Mouse (Mus musculus): ENCODE measurements around the gene Mmgt2.

Gene Mmgt2

GRCm38 (mm10) chr11:62621586-62622283, 26.7 kb upstream of the Mmgt2 start:
- DNase-seq, result no peak

- DNase-seq, result no peak
These were observed 25.6 kb upstream of the Mmgt2 start for GRCm38 (mm10) chr11:62622850-62623249.

DNA sequence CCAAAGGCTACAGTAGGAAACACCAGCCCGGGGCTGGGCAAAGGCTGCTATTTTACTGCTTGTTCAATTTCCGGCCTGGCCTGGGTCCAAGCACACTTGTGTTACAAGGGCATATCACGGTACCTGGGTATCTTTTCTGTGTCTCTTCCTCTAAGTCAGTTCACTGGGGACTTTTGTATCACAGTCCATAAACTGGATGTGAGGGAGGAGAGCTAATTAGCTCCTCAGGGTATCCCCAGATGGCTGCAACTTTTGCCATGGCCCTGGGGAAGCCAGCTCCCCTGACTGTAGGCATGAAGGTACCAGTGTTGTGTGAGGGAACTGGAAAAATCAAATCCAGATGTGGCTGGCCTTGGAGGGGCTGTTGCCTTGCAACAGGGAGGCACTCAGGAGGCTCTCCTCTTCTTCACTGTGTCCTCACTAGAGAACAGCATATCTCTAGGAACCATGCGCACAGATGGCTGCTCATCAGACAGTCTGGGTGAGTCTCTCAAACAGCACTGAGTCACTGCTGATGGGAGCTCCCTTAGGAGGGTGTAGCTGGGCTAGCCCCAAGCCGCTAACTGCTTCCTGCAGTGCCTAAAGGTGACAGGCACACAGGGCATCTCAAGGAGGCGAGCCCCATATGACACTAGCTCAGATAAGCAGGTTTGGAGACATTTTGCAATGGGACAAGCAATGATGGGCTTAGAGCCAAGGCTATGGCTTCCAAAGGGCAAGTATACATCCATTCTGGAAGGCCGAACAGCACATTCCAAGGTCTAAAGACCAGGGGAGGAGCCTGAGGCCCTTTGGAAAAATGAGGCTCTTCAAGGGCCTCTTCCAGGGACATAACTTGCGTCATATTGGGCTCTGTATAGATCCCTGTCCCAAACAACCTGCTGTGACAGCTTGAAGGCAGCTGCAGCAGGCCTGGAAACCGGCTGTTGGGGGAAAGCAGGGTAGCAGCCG, 23.8 kb upstream of the Mmgt2 start:
- DNase-seq, result no peak

GRCm38 (mm10) chr11:62629352-62630224, 18.9 kb upstream of the Mmgt2 start:
- no peak for DNase-seq

GRCm38 (mm10) chr11:62630225-62630821, 18.1 kb upstream of the Mmgt2 start:
- no peak for DNase-seq

DNA sequence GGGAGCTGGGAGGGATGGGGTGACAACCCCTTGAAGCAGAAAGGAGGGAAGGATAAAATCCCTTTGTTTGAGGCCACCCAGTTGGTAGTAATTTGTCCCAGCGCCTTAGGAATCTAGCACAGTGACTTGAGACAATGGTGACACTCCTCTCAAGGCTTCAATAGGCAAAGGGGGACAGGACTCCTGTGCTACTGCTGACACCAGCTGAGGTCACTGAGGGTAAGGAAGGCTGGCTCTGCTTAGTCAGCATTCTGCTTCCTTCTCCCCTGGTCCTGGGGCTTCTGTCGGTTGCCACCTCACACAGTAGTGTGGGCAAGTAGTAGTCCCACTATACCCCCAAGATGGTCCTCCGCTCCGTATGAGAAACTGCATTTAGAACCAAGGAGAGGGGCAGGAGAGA, 17.3 kb upstream of the Mmgt2 start:
- no peak for DNase-seq

DNA sequence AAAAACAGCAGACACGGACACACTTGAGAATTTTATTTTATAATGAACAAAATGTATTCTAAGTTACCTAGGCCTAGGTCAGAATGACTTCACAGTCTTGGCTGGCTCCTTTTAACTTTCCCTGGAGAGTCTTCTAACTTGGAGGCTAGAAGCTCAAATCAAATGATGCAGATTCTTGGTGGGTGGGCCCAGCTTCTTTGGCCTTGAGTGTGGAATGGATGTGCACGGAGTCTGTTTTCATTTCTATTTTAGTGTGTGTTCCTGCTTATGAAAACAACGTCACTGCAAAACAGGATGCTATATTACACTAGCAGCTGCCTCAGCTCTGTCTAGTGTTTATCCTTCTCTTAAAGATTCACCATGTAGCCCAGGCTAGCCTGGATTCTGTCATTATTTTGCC, 13.1 kb upstream of the Mmgt2 start:
- no peak for DNase-seq

DNA sequence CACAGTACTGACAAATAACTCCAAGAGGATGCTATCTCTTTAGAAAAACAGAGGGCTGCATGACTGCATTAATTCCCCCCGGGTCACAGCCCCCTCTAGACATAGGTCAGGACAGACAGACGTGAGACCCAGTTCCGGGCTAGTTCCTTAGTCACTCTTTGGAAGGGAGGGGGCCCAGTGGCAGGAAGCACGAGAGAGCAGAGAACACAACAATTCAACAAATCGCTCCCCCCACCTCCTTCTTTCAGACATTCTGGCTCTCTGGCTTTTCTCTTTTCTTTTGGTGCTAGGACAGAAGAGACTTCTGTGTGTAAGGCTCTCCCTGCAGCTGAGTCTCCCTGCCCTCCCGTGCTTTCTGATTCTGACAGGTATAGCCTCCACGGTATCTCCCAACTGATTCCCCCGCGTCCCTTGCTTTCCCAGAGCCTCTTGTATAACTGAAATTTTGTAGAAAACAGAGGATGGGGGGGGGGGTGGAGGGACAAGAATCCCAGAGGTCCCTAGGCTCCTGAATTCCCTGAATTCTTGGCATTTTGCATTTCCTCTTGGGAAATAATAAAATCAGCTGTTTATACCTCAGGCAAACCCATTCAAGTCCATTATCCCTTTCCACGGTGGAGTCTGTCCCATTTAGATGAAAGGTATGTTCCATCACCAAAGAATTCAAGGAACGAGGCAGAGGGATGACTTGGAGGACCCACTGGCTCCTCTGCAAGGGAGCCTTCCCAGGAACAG, 12.2 kb upstream of the Mmgt2 start:
- DNase-seq, result no peak

DNA sequence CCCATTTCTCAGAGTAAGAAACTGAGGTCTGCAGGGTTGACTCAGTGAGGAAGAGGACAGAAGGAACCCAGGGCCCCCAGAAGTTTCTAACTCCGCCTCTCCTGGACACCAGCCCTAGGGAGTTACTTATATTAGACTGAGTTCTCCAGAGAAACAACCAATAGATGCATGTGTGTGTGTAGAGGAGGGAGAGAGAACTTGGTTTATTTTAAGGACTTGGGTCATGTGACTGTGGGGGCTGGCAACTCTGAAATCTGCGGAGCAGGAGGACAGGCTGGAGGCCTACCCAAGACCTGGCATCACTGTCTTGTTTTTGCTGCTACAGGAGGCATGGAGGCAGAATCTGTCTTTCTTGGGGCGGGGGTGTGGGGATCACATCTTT, 11.6 kb upstream of the Mmgt2 start:
- no peak for DNase-seq

- DNase-seq, result no peak
These were observed 11.1 kb upstream of the Mmgt2 start for GRCm38 (mm10) chr11:62637401-62637800.

- no peak for DNase-seq
These were observed 10.7 kb upstream of the Mmgt2 start for GRCm38 (mm10) chr11:62637806-62638205.

DNA sequence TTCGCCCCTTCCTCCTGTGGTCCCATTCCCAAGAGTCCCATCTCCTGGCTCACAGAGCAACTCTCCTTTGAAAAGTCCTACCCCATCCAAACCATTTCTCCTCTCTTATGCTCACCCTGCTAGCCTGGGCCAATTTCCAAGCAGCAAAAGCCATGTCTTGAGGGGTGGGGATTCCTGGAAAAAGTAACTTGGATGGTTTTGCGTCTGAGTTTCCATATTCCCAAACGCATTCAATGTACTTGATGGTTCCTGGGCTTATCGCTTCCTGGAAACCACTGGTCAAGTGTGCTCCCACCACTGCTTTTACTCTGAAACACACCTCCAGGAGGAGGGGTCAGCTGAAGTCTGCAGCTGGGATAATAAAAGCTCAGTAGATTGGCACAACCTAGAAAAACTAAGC, 10.1 kb upstream of the Mmgt2 start:
- DNase-seq, result no peak

- no peak for DNase-seq
These were observed 8.1 kb upstream of the Mmgt2 start for GRCm38 (mm10) chr11:62640378-62640777.

DNA sequence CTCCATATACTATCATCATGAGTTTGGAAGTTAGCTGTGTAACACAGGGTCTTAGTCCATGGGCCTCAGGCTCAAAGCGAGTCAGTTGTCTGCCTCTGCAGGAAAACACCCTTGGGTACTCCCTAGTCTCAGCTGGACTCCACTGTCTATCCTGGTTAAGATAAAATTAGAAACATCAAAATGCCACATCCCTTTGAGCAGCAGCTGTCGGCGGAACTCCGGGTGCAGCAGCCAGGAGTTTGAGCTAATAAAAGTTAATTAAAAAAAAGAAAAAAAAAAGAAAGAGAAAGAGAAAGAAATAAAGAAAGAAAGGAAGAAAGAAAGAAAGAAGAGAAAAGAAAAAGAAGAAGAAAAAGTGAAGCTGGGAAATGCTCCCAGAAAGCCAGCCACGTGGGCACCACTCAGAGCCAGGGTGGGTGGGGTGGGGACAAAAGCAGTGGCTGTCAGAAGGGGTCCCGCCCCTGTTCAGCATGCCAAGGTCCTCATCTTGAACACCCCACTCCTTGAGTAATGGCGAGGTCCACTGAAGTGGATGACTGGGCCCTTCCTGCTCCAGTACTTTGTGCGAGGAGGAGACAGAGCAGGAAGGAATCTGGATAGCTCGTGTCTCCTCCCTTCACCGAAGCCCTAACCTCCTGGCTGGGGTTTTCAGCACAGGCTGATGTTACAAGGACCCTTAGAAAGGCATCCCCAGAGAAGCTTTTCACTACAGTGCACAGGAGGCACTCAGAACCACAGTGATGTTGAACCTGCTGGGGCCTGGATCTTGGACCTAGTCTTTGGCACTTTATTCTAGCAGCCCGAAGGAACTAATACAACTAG, 6.2 kb upstream of the Mmgt2 start:
- DNase-seq, result no peak

DNA sequence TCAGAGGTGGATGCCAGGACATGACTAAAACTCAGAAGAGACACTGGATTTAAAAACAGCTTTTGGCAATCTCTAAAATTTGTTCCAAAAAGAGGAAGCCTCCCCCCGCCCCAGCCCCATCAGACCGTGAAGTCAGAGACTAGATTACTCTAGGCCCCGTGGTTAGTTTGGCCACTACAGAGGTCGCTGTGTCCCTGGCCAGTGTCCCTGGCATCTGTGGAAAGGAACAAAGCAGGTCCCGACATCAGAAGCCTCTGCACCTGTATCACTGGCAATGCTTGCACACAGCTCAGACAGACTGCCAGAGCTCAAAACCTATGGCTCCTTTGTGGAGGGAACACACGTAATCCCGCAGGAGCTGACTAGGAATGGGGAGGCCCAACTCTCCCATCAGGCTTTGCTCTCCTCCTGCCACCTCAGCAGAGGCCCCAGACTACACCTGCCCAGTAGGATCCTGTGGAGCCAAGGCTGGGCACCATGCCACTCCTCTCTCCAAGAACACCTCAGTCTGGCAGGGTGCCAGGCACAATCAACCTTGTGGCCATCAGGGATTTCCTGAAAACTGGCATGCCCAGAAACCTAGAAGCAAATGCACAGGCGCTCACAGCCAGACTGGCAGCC, 5.3 kb upstream of the Mmgt2 start:
- DNase-seq, result peak; percentile 34

DNA sequence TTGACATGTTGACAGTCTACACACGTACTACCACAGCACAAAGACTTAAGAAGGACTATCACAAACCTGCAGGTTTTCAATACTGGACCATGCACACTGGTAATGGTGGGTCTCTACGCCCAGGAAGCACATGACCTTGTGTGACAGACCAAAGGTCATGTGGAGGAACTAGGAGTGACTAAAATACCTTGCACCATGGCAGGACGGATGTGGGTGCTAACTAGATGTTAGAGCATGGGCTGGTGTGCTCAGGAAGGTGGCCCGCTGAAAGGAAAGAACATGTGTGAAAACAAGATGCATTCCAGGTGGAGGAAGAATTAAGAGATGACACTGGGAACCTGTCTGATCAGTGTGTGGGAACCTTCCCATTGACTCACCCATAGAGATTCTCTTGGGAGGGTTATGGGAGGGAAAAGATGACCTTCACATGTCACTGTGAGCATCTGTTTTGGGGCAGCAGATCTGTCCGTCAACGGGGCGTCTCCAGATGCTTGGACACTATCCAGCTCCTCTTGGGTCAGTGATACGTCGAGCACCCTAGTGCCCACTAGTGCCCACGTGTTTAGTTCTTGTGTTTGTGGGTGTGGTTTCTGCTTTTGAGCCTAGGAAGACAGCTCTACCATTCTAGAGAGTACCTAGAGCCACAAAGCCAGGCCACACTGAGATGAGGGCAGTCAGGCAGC, 4.6 kb upstream of the Mmgt2 start:
- DNase-seq, result no peak

DNA sequence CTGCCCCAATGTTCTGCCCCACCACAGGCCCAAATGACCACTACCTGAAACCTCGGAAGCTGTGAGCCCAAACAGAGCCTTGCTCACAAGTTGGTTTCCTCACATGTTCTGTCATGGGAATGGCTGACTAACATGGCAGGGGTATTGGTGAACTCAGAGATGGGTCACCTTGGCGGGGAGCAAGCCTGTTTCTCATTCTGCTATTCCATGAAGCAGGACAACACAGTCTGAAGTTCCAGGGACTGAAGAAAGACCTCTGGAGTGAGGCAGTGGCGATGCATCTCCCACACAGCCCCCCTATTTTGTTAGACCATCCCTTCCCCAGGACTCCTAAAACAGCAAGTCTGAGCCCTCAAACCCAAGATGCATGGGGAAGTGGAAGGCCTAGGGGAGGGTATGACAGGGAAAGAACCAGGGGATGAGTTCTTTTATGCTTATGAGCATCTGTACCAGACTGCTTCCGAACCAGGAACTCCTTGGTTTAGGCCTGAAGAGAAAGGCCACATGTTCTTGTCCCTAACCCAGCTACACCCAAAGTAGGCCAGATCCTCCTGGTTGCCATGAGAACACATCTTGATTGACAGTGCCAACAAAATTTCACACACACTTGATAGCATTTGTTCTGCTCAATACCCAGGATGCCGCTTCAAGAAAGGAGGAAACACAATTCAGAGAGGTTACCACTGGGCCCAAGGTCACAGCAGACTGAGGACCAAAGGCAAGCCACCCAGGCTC, 3.7 kb upstream of the Mmgt2 start:
- no peak for DNase-seq

GRCm38 (mm10) chr11:62645337-62645675, 3.2 kb upstream of the Mmgt2 start:
- peak; percentile 19 for DNase-seq

GRCm38 (mm10) chr11:62645732-62646494, 2.6 kb upstream of the Mmgt2 start:
- peak; percentile 48 for DNase-seq
